Mouse (Mus musculus) midbrain, postnatal 0 days (tissue): ENCODE results near the gene Ankrd13b. TPM values are rescaled to one million over a fixed set of nuclear protein-coding genes. Genes with fewer than 3 reads are reported as not detected.

ENCODE experiments used
- ATAC-seq: fragments of 200-750 bp; cut with Nextera tagmentation; 2 replicates; pipeline ENCODE4 v1.8.0; 2017; ENCODE audit warnings: moderate number of reproducible peaks, mild to moderate bottlenecking, moderate TSS enrichment, moderate library complexity; ENCODE audit not compliant: low FRiP score
- DNase-seq: peaks from one replicate; pipeline ENCODE4 v3.0.0-alpha.2; 2015; ENCODE audit warnings: low spot score
- H3K27ac ChIP-seq: fragments of 300-500 bp; sonication (generic); 2 replicates; pipeline ENCODE4 v1.5.1; 2014; ENCODE audit warnings: low read depth, mild to moderate bottlenecking, low read length, mixed read lengths
- H3K27me3 ChIP-seq: fragments of 300-500 bp; sonication (generic); 2 replicates; pipeline ENCODE4 v1.6.1; 2014; ENCODE audit warnings: low read length, control low read depth, mixed read lengths; ENCODE audit not compliant: insufficient read depth
- H3K36me3 ChIP-seq: fragments of 300-500 bp; sonication (generic); 2 replicates; pipeline ENCODE4 v1.6.1; 2014; ENCODE audit warnings: low read length, control low read depth, mixed read lengths; ENCODE audit not compliant: insufficient read depth
- H3K4me1 ChIP-seq: fragments of 300-500 bp; sonication (generic); 2 replicates; pipeline ENCODE4 v1.6.1; 2014; ENCODE audit warnings: mild to moderate bottlenecking, control low read depth, antibody characterized with exemption, low read length, mixed read lengths; ENCODE audit not compliant: insufficient read depth
- H3K4me2 ChIP-seq: fragments of 300-500 bp; sonication (generic); 2 replicates; pipeline ENCODE4 v1.6.1; 2014; ENCODE audit warnings: low read depth, mild to moderate bottlenecking, low read length, mixed read lengths; ENCODE audit not compliant: poor library complexity, severe bottlenecking
- H3K4me3 ChIP-seq: fragments of 300-500 bp; sonication (generic); 2 replicates; pipeline ENCODE4 v1.5.1; 2014; ENCODE audit warnings: low read depth, mild to moderate bottlenecking, low read length, moderate library complexity
- H3K9ac ChIP-seq: fragments of 300-500 bp; sonication (generic); replicated peaks from 2 replicates; pipeline ENCODE4 v1.6.1; 2014; ENCODE audit warnings: mild to moderate bottlenecking, low read length, moderate library complexity, mixed read lengths; ENCODE audit not compliant: poor library complexity, severe bottlenecking
- H3K9me3 ChIP-seq: fragments of 300-500 bp; sonication (generic); 2 replicates; pipeline ENCODE4 v1.6.1; 2016; ENCODE audit warnings: low read length, control low read depth
- CTCF ChIP-seq: IDR thresholded peaks from 2 replicates; pipeline ENCODE4 v1.5.1; 2016; ENCODE audit warnings: antibody characterized with exemption, mild to moderate bottlenecking
- WGBS: fragments of 180-500 bp; shearing (Covaris S2); extraction: QIAGEN DNeasy Blood & Tissue Kit; methylation state at CpG from one replicate; pipeline ENCODE4 v1.1.7; 2014; 5-methylcytosine and 5-hydroxymethylcytosine counted together
- polyA plus RNA-seq: library from polyadenylated mRNA; unstranded; fragments of >200 nt; fragmentation: Nextera tagmentation; extraction: Ambion mirVana; gene quantifications from 2 replicates; pipeline ENCODE4 v1.2.1, GENCODE M21; 2015
- total RNA-seq: library from RNA; depleted of rRNA; stranded (reverse); fragments of >200 nt; gene quantifications from 2 replicates; pipeline ENCODE4 v1.2.3, GENCODE M21; 2014

Ankrd13b gene
- total and polyA plus RNA-seq, 2 experiments from 2014 or later = 43.6 to 75.5 TPM

- no peaks in the 10 kb centered on the region for H3K9me3 ChIP-seq
- DNase-seq (no peak), ATAC-seq (no peak)
- H3K27ac ChIP-seq = no peak overlapping the region
- H3K27me3 ChIP-seq = peaks cover 38% of the 10 kb centered on the region
- no peak for TF ChIP-seq CTCF
- no peak overlapping the region for H3K4me3 ChIP-seq
- H3K9ac ChIP-seq = no peak overlapping the region
- H3K4me2 ChIP-seq = no peak overlapping the region
- 40% methylated on average over 4 of the region's 4 CpGs for WGBS
- no peaks in the 10 kb centered on the region for H3K36me3 ChIP-seq
- peaks cover 5% of the 10 kb centered on the region; the same call in 1 of the 2 replicates for H3K4me1 ChIP-seq
Measured at GRCm38 (mm10) chr11:77464684-77465083, 24.8 kb downstream of the Ankrd13b start.

GRCm38 (mm10) chr11:77463786-77464185, 25.7 kb downstream of the Ankrd13b start:
- Histone ChIP-seq H3K4me2 (no peak overlapping the region), H3K4me1 (peaks cover 5% of the 10 kb centered on the region; the same call in 1 of the 2 replicates), H3K9me3 (no peaks in the 10 kb centered on the region), H3K27ac (no peak overlapping the region), H3K27me3 (peaks cover 38% of the 10 kb centered on the region), H3K36me3 (no peaks in the 10 kb centered on the region), H3K4me3 (no peak overlapping the region), H3K9ac (no peak overlapping the region)
- ATAC-seq (no peak), DNase-seq (no peak)
- 72% methylated on average over 10 of the region's 10 CpGs for WGBS
- TF ChIP-seq CTCF = no peak

DNA sequence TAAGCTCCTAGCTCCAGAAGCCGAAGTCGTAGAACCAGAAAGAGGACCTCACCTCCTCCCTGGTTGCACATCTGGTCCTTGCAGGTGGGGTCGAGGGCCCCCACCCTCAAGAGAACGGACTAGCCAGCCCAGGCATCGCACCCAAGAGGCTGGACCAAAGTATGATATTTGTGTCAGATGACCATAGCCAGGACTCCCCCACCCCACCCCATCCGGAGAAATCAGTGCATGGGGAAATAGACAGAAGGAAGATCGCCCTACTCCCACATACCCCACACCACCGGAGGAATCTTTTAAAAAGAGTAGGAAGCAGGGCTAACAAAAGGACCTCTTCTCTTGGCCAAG, 26.4 kb downstream of the Ankrd13b start:
- no peak overlapping the region for H3K27ac ChIP-seq
- DNase-seq (no peak), ATAC-seq (no peak)
- H3K9ac ChIP-seq = no peak overlapping the region
- H3K9me3 ChIP-seq = no peaks in the 10 kb centered on the region
- no peaks in the 10 kb centered on the region for H3K36me3 ChIP-seq
- peaks cover 37% of the 10 kb centered on the region for H3K27me3 ChIP-seq
- H3K4me3 ChIP-seq = peak overlapping the region; percentile 57
- 42% methylated on average over 8 of the region's 8 CpGs for WGBS
- H3K4me1 ChIP-seq = peaks cover 5% of the 10 kb centered on the region; the same call in 1 of the 2 replicates
- H3K4me2 ChIP-seq = peak overlapping the region; percentile 100
- TF ChIP-seq CTCF = no peak

GRCm38 (mm10) chr11:77462283-77463100, 27.0 kb downstream of the Ankrd13b start, which contains the start of gene Coro6:
TSS of gene Coro6 (plus strand) at chr11:77462411.
- Histone ChIP-seq H3K4me1 (peaks cover 3% of the 10 kb centered on the region; the same call in 1 of the 2 replicates), H3K27ac (no peak within 1 kb of the TSS), H3K4me3 (peak within 1 kb of the TSS; percentile 57), H3K9ac (peak within 1 kb of the TSS; percentile 56), H3K9me3 (no peaks in the 10 kb centered on the region), H3K27me3 (peaks cover 31% of the 10 kb centered on the region), H3K4me2 (peak within 1 kb of the TSS; percentile 100), H3K36me3 (no peaks in the 10 kb centered on the region)
- DNase-seq = peak; percentile 17
- 1% methylated on average over 63 of the region's 73 CpGs for WGBS
- no peak for TF ChIP-seq CTCF
- no peak for ATAC-seq

- 4% methylated on average over 6 of the region's 6 CpGs for WGBS
- no peak overlapping the region for H3K27ac ChIP-seq
- H3K9me3 ChIP-seq = no peaks in the 10 kb centered on the region
- H3K4me2 ChIP-seq = peak overlapping the region; percentile 100
- H3K36me3 ChIP-seq = no peaks in the 10 kb centered on the region
- ATAC-seq (no peak), DNase-seq (no peak)
- peaks cover 3% of the 10 kb centered on the region; the same call in 1 of the 2 replicates for H3K4me1 ChIP-seq
- H3K27me3 ChIP-seq = peaks cover 25% of the 10 kb centered on the region
- peak overlapping the region; percentile 57 for H3K4me3 ChIP-seq
- peak overlapping the region; percentile 56; the same call in 1 of the 2 replicates for H3K9ac ChIP-seq
- no peak for TF ChIP-seq CTCF
Measured at GRCm38 (mm10) chr11:77461856-77462255, 27.6 kb downstream of the Ankrd13b start.

GRCm38 (mm10) chr11:77456866-77457265, 32.6 kb downstream of the Ankrd13b start:
- peak; percentile 75 for DNase-seq
- H3K36me3 ChIP-seq = peaks cover 24% of the 10 kb centered on the region
- H3K4me2 ChIP-seq = no peak overlapping the region
- no peak overlapping the region for H3K4me3 ChIP-seq
- H3K4me1 ChIP-seq = no peaks in the 10 kb centered on the region
- H3K27ac ChIP-seq = no peak overlapping the region
- H3K9ac ChIP-seq = no peak overlapping the region
- TF ChIP-seq CTCF = no peak
- H3K27me3 ChIP-seq = peaks cover 9% of the 10 kb centered on the region; the same call in 1 of the 2 replicates
- ATAC-seq = no peak
- H3K9me3 ChIP-seq = no peaks in the 10 kb centered on the region
- 81% methylated on average over 6 of the region's 6 CpGs for WGBS
